Mouse (Mus musculus) cortical plate, adult 2 months (tissue): ENCODE data around the gene Klhl11.

ENCODE experiments used
- CTCF ChIP-seq: fragments of 200-500 bp; IDR thresholded peaks from 2 replicates; pipeline ENCODE4 v1.5.1; 2011; ENCODE audit warnings: mild to moderate bottlenecking, control low read depth, low read length; ENCODE audit not compliant: insufficient read depth; ENCODE audit errors: extremely low read depth
- POLR2A ChIP-seq: fragments of 200-500 bp; IDR thresholded peaks from 2 replicates; pipeline ENCODE4 v1.6.1; 2011; ENCODE audit warnings: mild to moderate bottlenecking, low read length, control low read depth; ENCODE audit not compliant: insufficient read depth; ENCODE audit errors: extremely low read depth

DNA sequence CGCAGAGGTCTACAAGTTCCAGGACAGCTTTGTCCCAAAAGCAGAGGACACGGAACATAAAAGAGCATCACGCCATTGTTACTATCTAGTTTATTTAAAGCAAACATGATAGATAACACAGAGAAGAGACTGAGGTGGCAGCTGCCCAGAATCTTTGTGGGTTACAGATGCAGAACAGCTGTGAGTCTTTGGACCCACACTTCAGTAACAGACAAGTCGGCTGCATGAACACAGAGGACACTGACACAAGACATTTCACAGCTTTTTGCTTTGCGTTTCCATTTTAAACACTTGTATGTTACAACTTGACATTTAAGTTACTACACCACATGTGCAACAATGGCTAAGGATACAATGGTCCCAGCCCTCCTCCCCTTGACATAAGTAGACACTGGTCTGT, 3.7 kb upstream of the Klhl11 start:
- TF ChIP-seq POLR2A = no peak
- no peak for TF ChIP-seq CTCF
